ENCODE assay signal across 8 mouse cellular contexts in genomic region chr7:127023272-127023691, GRCm38 (mm10). TPM values are rescaled to one million over a fixed set of nuclear protein-coding genes. Genes with fewer than 3 reads are reported as not detected.
DNase-seq lines count a peak whose midpoint lies in the region; ATAC-seq lines count a peak whose summit lies in the region.

No protein-coding gene starts in this region.

- 0 out of 2 replicates have a peak overlapping the region, but pooled peaks have one; percentile 13 for H3K9ac ChIP-seq in intestine, embryonic 14.5 days (ENCODE audit: low read length)
- peak overlapping the region; percentile 89 for H3K9ac ChIP-seq in neural tube, embryonic 12.5 days

- peaks cover 51% of the 10 kb centered on the region for H3K4me1 ChIP-seq in intestine, embryonic 14.5 days (replicated peaks; ENCODE audit: control insufficient read depth, insufficient read depth, low read length)
- peaks cover 72% of the 10 kb centered on the region for H3K4me1 ChIP-seq in neural tube, embryonic 12.5 days

- no peaks in the 10 kb centered on the region for H3K9me3 ChIP-seq in intestine, embryonic 14.5 days (ENCODE audit: control insufficient read depth, low read length)
- no peaks in the 10 kb centered on the region for H3K9me3 ChIP-seq in neural tube, embryonic 12.5 days

- H3K36me3 ChIP-seq in intestine, embryonic 14.5 days (ENCODE audit: control insufficient read depth, insufficient read depth, low read length), result peaks cover 31% of the 10 kb centered on the region
- H3K36me3 ChIP-seq in neural tube, embryonic 12.5 days, result peaks cover 35% of the 10 kb centered on the region

- no peak overlapping the region for H3K27ac ChIP-seq in intestine, embryonic 14.5 days (ENCODE audit: low read depth)
- H3K27ac ChIP-seq in neural tube, embryonic 12.5 days, result no peak overlapping the region; the same call in 1 of the 2 replicates

- ATAC-seq in intestine, embryonic 14.5 days (replicated peaks; ENCODE audit: low FRiP score, low TSS enrichment, low read depth), result no peak
- no peak for ATAC-seq in neural tube, embryonic 12.5 days (ENCODE audit: low FRiP score, low read depth)

- peak overlapping the region; percentile 91 for H3K4me3 ChIP-seq in intestine, embryonic 14.5 days (ENCODE audit: low read depth, low read length)
- H3K4me3 ChIP-seq in neural tube, embryonic 12.5 days, result peak overlapping the region; percentile 98

- H3K4me2 ChIP-seq in intestine, embryonic 14.5 days (ENCODE audit: low read length), result peak overlapping the region; percentile 99
- H3K4me2 ChIP-seq in neural tube, embryonic 12.5 days (replicated peaks), result peak overlapping the region; percentile 98

- no peaks in the 10 kb centered on the region for H3K27me3 ChIP-seq in intestine, embryonic 14.5 days (replicated peaks; ENCODE audit: control insufficient read depth, insufficient read depth, low read length)
- no peaks in the 10 kb centered on the region for H3K27me3 ChIP-seq in neural tube, embryonic 12.5 days (replicated peaks)

- WGBS in intestine, embryonic 14.5 days, result 71% methylated on average over 13 of the region's 13 CpGs
- 79% methylated on average over 13 of the region's 13 CpGs for WGBS in neural tube, embryonic 12.5 days

- DNase-seq in frontal cortex, postnatal 10 days (ENCODE audit: low spot score in 2 of 2), result peak; percentile 30 to 44
- DNase-seq in frontal cortex, adult 2 months (ENCODE audit: extremely low spot score in 1 of 2, low spot score in 1 of 2), result no peak
- peak; percentile 42 for DNase-seq in thymus, postnatal 14 days
- DNase-seq in thymus, postnatal 0 days (ENCODE audit: low spot score), result no peak
- DNase-seq in intestine, embryonic 14.5 days (ENCODE audit: low spot score), result no peak
- no peak for DNase-seq in spleen, postnatal 14 days (ENCODE audit: low spot score in 2 of 2)
- DNase-seq in layer of hippocampus, postnatal 14 days (ENCODE audit: low spot score in 2 of 2), result no peak

RNA-seq across cellular contexts. Expression of gene Prrt2, which starts 2.3 kb away (rescaled TPM):
- 227 and 259 TPM in 2 replicates for polyA plus RNA-seq in frontal cortex, adult 2 months (2012; rRNA removed)
- 0.57 and 0.69 TPM in 2 replicates for polyA plus RNA-seq in thymus, postnatal 0 days (2015; fragmentation: Nextera tagmentation; extraction: Ambion mirVana)
- polyA plus RNA-seq in intestine, embryonic 14.5 days (2014; fragmentation: Nextera tagmentation; extraction: Ambion mirVana), result 9.2 and 9.5 TPM in 2 replicates
- polyA plus RNA-seq in neural tube, embryonic 12.5 days (2016; fragmentation: Nextera tagmentation; extraction: Ambion mirVana), result 5.3 and 6.2 TPM in 2 replicates
- total RNA-seq in layer of hippocampus, postnatal 14 days (2021), result 100 to 1,000 TPM; 184 to 201 TPM

RNA-seq across cellular contexts. Expression of gene Gm42742, which starts 2.4 kb away (rescaled TPM):
- polyA plus RNA-seq in frontal cortex, adult 2 months (2012; rRNA removed), result 95.5 and 113 TPM in 2 replicates
- polyA plus RNA-seq in thymus, postnatal 0 days (2015; fragmentation: Nextera tagmentation; extraction: Ambion mirVana), result 57.8 and 80.0 TPM in 2 replicates
- polyA plus RNA-seq in intestine, embryonic 14.5 days (2014; fragmentation: Nextera tagmentation; extraction: Ambion mirVana), result 41.8 and 46.3 TPM in 2 replicates
- 46.4 and 66.2 TPM in 2 replicates for polyA plus RNA-seq in neural tube, embryonic 12.5 days (2016; fragmentation: Nextera tagmentation; extraction: Ambion mirVana)
- 10 to 100 TPM; 34.0 to 35.5 TPM for total RNA-seq in layer of hippocampus, postnatal 14 days (2021)

RNA-seq across cellular contexts. Expression of gene Maz, which starts 3.6 kb away (rescaled TPM):
- 165 and 186 TPM in 2 replicates for polyA plus RNA-seq in frontal cortex, adult 2 months (2012; rRNA removed)
- polyA plus RNA-seq in thymus, postnatal 0 days (2015; fragmentation: Nextera tagmentation; extraction: Ambion mirVana), result 111 and 132 TPM in 2 replicates
- 55.1 and 61.9 TPM in 2 replicates for polyA plus RNA-seq in intestine, embryonic 14.5 days (2014; fragmentation: Nextera tagmentation; extraction: Ambion mirVana)
- polyA plus RNA-seq in neural tube, embryonic 12.5 days (2016; fragmentation: Nextera tagmentation; extraction: Ambion mirVana), result 134 TPM in 2 replicates
- 100 to 1,000 TPM; 270 to 285 TPM for total RNA-seq in layer of hippocampus, postnatal 14 days (2021)

RNA-seq across cellular contexts. Expression of gene Pagr1a, which starts 6.1 kb away (rescaled TPM):
- 30.0 and 42.3 TPM in 2 replicates for polyA plus RNA-seq in frontal cortex, adult 2 months (2012; rRNA removed)
- polyA plus RNA-seq in thymus, postnatal 0 days (2015; fragmentation: Nextera tagmentation; extraction: Ambion mirVana), result 51.8 and 100 TPM in 2 replicates
- polyA plus RNA-seq in intestine, embryonic 14.5 days (2014; fragmentation: Nextera tagmentation; extraction: Ambion mirVana), result 43.9 and 47.7 TPM in 2 replicates
- polyA plus RNA-seq in neural tube, embryonic 12.5 days (2016; fragmentation: Nextera tagmentation; extraction: Ambion mirVana), result 63.1 and 80.4 TPM in 2 replicates
- 10 to 100 TPM; 21.2 to 27.3 TPM for total RNA-seq in layer of hippocampus, postnatal 14 days (2021)

RNA-seq across cellular contexts. Expression of gene Pagr1b, which starts 7.0 kb away (rescaled TPM):
- 1.7 and 2.4 TPM in 2 replicates for polyA plus RNA-seq in frontal cortex, adult 2 months (2012; rRNA removed)
- polyA plus RNA-seq in thymus, postnatal 0 days (2015; fragmentation: Nextera tagmentation; extraction: Ambion mirVana), result 0.60 and 1.2 TPM in 2 replicates
- 0.45 and 0.86 TPM in 2 replicates for polyA plus RNA-seq in intestine, embryonic 14.5 days (2014; fragmentation: Nextera tagmentation; extraction: Ambion mirVana)
- polyA plus RNA-seq in neural tube, embryonic 12.5 days (2016; fragmentation: Nextera tagmentation; extraction: Ambion mirVana), result not detected in 2 replicates
- total RNA-seq in layer of hippocampus, postnatal 14 days (2021), result 1 to 10 TPM in 1 of 2 experiments, not detected in 1; 2.0 TPM

Comparison
In these comparisons a context has a peak if more than half of its experiments do, and no peak if none do; other contexts are left out.
1. DNase-seq: peak in frontal cortex, postnatal 10 days (2 of 2) and thymus, postnatal 14 days (single experiment); none in frontal cortex, adult 2 months (0 of 2), thymus, postnatal 0 days (single experiment), intestine, embryonic 14.5 days (single experiment), spleen, postnatal 14 days (0 of 2) and layer of hippocampus, postnatal 14 days (0 of 2).
2. RNA of gene Prrt2, which starts 2.3 kb away (polyA plus RNA-seq): 227 to 259 TPM in frontal cortex, adult 2 months; 9.2 to 9.5 TPM in intestine, embryonic 14.5 days, 5.3 to 6.2 TPM in neural tube, embryonic 12.5 days and 0.57 to 0.69 TPM in thymus, postnatal 0 days; every median in the first group is over 10 times any median in the second.